Mouse (Mus musculus) left cerebral cortex, adult 9 months (tissue): ENCODE results near the gene Filip1.

Experiments
- DNase-seq, 2 experiments: peaks; one replicate each; pipeline ENCODE4 v3.0.0; 2022; ENCODE audit warnings: low spot score in 2 of 2

Gene Filip1

DNA sequence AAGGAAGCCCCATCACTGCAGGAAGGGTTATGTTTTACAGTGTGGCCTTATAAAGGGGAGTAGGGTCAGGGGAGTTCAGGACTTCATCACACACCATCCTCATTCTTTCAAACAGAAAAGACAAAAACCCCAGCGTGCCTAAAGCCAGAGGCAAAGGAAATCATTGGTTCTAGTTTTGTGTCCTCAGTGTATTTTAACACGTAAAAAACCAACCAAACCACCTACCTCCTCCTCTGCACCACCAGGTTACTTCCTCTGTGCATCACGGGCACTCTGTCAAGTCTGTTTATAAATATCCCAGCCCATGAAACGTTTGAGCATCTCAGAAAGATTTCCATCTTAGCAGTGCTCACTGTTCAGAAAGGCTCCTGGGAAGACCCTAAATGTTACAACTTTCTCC, 98.4 kb downstream of the Filip1 start:
- no peak for DNase-seq

- no peak for DNase-seq
These were observed 99.7 kb downstream of the Filip1 start for GRCm38 (mm10) chr9:79912971-79913370.

GRCm38 (mm10) chr9:79910166-79910565, 102.5 kb downstream of the Filip1 start:
- DNase-seq, result no peak

GRCm38 (mm10) chr9:79898815-79899214, 113.8 kb downstream of the Filip1 start:
- DNase-seq, result no peak

DNA sequence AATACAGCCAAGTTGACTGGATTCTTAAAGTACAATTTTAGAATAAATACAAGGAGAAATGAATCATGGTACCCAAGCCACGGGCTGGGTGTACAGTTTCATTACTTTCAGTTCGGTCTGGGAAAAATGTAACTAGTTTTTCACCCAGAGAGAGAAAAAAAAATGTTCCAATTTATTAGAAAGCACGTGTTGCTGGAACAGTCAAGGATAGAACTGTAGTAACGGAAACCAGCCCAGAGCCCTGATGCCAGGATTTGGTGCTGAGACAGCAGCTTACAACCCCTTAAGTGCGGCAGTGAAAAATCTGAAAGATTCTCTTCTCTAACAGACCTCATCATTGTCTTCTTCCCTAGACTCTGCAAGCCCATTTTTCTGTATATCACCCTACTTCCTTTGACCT, 118.0 kb downstream of the Filip1 start:
- DNase-seq, result no peak

DNA sequence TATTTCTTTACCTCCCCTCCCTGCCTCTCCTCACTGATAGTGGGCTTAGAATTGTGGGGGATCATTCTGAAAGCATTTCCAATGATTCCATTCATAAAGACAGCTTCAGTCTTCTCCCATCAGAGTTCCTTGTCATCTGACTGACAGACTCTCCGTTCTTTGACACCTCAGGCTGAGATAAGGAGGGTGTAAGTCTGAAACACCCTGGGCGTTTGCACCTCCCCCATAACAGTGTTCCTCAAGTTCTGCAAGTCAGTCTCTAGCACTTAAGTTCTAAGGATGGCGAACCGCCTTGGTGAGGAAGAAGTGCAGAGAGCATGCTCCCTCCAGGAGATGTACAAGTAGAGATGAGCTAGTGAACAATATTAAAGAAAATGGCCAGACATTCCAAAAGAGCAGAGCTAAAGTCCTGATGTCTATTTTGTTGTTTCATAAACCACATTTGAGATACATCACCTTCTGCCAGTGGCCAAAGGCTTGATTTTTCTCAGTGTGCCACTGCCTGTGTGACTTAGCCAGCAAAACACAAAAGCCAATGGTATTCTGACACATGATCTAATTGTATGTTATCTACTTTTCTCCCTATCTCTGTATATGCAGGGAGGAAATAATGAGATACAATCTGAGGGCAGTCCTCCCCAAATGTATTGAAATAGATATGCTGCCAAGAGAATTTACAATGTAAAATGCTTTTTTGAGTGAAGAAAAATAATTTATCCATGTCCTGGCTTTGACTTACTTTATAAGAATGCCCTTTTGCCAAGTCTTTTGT, 118.6 kb downstream of the Filip1 start:
- no peak for DNase-seq

DNA sequence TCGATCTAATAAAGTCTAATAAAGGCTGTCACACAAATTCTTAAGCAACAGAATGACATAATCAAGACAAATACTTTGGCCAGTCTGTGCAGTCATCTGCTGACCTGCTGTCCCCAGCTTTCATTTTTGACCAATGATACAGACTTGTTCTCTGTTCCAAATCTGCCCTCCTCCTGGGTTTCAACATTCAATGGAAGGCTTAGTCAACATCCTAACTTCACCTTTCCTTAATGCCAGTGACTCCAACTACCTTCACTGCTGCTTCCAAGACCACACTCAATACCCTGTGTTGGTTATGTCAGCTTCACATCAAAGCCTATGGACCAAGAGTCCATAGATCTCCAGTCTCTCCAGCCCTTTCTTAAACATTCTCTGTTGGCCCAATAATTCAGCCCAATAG, 120.5 kb downstream of the Filip1 start:
- no peak for DNase-seq

- DNase-seq, result no peak
These were observed 122.2 kb downstream of the Filip1 start for GRCm38 (mm10) chr9:79890488-79890887.

- no peak for DNase-seq
These were observed 123.5 kb downstream of the Filip1 start for GRCm38 (mm10) chr9:79889132-79889531.

DNA sequence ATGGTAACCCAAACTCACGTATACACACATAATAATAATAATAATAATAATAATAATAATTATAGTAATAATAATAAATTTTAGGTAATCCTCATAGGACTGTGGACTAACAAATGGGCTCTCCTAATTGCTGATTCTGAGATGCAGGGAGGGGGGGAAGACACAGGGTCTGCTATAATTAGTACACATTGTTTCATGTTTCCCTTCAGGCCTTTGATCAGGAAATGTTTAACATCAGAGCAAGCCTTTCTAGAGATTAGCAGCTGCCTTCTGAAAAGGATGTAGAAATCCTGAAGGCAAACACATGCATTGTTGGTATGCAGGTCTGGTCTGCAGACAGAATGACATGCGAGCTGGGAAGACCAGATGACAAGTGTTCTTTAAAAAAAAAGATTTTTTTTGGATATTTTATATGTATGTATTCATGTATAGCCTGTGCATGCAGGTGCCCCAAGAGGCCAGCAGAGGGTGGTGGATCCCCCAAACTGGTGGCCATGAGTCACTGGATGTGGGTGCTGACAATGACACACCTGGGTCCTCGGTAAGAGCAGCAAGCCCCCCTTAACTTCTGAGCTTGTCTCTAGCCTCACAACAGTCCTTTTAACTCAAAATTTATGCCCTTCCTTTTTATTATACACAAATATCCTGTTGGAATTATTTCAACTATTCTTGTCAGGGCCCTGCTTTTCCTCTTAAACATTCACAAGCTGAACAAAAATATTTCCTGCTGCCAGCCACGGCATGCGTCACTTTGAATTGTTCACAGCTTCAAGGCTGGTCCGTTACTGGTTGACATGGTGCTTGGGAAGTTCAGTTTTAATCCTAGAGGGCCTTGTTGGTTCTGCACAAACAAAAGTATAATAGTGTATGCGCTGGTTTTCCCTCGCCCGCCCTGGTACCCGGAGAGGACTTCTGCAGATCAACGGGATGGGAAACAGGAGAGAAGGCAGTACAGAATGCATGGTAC, 127.1 kb downstream of the Filip1 start:
- no peak for DNase-seq

DNA sequence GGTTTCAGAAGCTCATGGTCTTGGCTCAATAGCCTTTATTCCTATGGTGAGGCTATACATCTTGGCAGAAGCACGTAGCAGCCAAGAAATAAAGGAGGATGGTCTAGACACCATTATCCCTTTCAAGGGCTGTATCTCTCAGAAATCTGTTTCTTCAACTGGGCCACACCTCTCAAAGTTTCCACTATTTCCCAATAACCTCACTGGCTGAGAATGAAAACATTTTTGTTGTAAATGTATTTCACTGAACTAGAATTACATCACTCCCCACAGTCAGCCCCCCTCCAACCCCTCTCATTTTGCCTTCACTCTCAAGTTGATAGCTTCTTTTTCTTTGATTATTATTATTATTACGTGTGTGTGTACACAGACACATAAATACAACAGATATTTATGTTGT, 129.5 kb downstream of the Filip1 start:
- no peak for DNase-seq

- no peak for DNase-seq
These were observed 132.6 kb downstream of the Filip1 start for GRCm38 (mm10) chr9:79880031-79880430.

GRCm38 (mm10) chr9:79875522-79876131, 137.0 kb downstream of the Filip1 start:
- no peak for DNase-seq

- no peak for DNase-seq
These were observed 140.1 kb downstream of the Filip1 start for GRCm38 (mm10) chr9:79872598-79872997.

DNA sequence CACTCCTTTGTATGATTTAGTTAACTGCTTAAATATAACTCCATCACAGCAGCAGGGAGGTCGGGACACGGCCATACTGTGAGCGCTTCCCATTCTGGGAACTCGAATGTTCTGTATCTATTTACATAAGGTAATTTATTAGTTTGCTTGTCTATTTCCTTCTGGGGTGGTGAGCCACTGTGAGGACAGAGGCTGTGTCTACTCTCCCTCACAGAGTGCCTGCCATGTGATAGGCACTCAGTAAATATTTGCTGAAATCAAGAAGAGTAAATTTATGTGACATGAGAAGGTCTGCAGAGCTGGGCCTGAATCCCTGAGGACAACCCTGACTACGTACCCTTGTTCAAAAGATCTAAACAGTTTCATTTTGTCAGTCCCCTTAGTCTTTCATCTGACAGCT, 143.1 kb downstream of the Filip1 start:
- no peak for DNase-seq

GRCm38 (mm10) chr9:79865998-79866397, 146.7 kb downstream of the Filip1 start:
- no peak for DNase-seq

DNA sequence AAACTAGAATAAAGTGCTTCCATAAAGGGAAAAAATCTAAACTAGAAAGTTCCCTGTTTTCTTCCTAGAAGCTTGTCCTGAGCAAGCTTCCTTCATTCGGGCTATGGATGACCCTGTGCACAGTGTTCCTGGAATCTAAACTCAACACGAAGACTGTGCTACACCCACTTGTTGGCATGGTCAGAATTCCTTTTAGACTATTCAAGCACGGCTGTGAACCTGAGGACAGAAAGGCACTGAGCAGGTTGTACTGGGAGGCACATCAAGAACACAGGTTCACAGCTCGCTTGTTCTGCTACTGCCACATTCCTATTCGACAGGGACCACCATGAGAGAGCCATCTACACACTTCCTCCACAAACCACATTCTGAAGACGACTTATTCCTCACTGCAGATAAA, 150.1 kb downstream of the Filip1 start:
- DNase-seq, result no peak

GRCm38 (mm10) chr9:79847099-79847498, 165.6 kb downstream of the Filip1 start:
- no peak for DNase-seq

- no peak for DNase-seq
These were observed 170.0 kb downstream of the Filip1 start for GRCm38 (mm10) chr9:79842615-79843014.

DNA sequence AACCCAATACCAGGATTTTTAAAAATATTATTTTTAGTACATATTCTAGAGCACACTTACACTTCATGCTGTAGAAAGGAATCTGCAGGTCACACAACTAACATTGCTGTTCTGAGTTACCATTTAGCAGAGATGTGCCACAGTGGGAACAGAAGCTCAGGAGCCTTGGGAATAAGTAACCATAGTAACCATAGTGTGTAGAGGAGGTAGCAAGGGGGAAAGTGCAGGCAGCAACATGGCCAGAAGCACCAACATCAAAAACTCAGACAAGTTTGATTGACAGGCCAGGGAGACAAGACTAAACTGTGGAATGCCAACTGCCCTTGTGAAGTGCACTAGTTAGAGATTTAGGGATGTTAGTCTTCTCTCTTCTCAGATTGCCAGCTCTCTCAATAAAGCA, 170.6 kb downstream of the Filip1 start:
- no peak for DNase-seq

DNA sequence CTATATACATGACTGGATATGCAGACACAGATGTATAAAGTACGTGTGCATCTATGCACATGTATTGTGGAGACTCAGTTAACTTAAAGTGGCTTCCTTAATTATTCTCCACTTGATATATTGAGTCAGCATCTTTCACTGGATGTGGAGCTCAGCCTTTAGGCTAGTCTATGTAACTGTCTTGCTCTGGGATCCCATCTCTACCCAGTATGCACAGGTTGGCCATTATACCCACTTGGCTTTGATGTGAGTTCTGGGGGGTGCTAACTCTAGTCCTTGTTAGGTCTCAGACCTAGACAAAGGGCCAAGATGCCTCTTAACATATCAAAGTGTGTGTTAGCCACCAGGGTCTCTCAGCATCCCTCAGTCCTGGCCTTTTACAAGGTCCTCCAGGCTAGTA, 181.4 kb downstream of the Filip1 start:
- DNase-seq, result no peak

- no peak for DNase-seq
These were observed 181.8 kb downstream of the Filip1 start for GRCm38 (mm10) chr9:79830874-79831273.
